Mouse (Mus musculus) liver, embryonic 14.5 days (tissue): ENCODE measurements around the gene Arap1. TPM values are rescaled to one million over a fixed set of nuclear protein-coding genes. Genes with fewer than 3 reads are reported as not detected.
A peak's percentile ranks its signal among the peaks of the same experiment; 100 is the strongest.

Source experiments
- ATAC-seq: fragments of 200-750 bp; cut with Nextera tagmentation; 2 replicates; pipeline ENCODE4 v1.8.0; 2017; ENCODE audit warnings: moderate number of reproducible peaks, mild to moderate bottlenecking, moderate library complexity; ENCODE audit not compliant: insufficient read depth
- DNase-seq, 3 experiments: peaks; one replicate each; pipeline ENCODE4 v3.0.0-alpha.2; 2012 to 2013; ENCODE audit warnings: low read depth in 3 of 3, low spot score in 3 of 3
- H3K27ac ChIP-seq: fragments of 300-500 bp; sonication (generic); 2 replicates; pipeline ENCODE4 v1.5.1; 2014; ENCODE audit warnings: moderate library complexity, mild to moderate bottlenecking, control low read depth, inconsistent platforms
- H3K27me3 ChIP-seq: fragments of 300-500 bp; sonication (generic); 2 replicates; pipeline ENCODE4 v1.6.1; 2014; ENCODE audit warnings: mild to moderate bottlenecking, low read length, moderate library complexity; ENCODE audit not compliant: control insufficient read depth, insufficient read depth
- H3K36me3 ChIP-seq: fragments of 300-500 bp; sonication (generic); replicated peaks from 2 replicates; pipeline ENCODE4 v1.6.1; 2014; ENCODE audit warnings: low read depth; ENCODE audit not compliant: control insufficient read depth, insufficient read depth
- H3K4me1 ChIP-seq, 2 experiments: fragments of 200-500 bp in 1 of 2; fragments of 300-500 bp in 1 of 2; sonication (generic) in 1 of 2; replicated peaks; 2 replicates each; pipeline ENCODE4 v1.6.1; 2012 to 2014; ENCODE audit warnings: antibody characterized with exemption in 1 of 2, inconsistent platforms in 1 of 2, low read length in 1 of 2; ENCODE audit not compliant: control insufficient read depth in 2 of 2, insufficient read depth in 2 of 2
- H3K4me2 ChIP-seq: fragments of 300-500 bp; sonication (generic); 2 replicates; pipeline ENCODE4 v1.6.1; 2014; ENCODE audit warnings: low read depth, mild to moderate bottlenecking, control low read depth, moderate library complexity
- H3K4me3 ChIP-seq, 2 experiments: fragments of 200-500 bp in 1 of 2; fragments of 300-500 bp in 1 of 2; sonication (generic) in 1 of 2; 2 replicates each; pipeline ENCODE4 v1.5.1; 2012 to 2014; ENCODE audit warnings: low read depth in 2 of 2, low read length in 2 of 2, mild to moderate bottlenecking in 2 of 2, control low read depth in 1 of 2, inconsistent platforms in 1 of 2, moderate library complexity in 1 of 2; ENCODE audit not compliant: insufficient read depth in 1 of 2
- H3K9ac ChIP-seq: fragments of 300-500 bp; sonication (generic); replicated peaks from 2 replicates; pipeline ENCODE4 v1.6.1; 2014; ENCODE audit warnings: mild to moderate bottlenecking, control low read depth, moderate library complexity
- H3K9me3 ChIP-seq: fragments of 300-500 bp; sonication (generic); 2 replicates; pipeline ENCODE4 v1.6.1; 2016; ENCODE audit warnings: low read length, mixed read lengths; ENCODE audit not compliant: control insufficient read depth
- CTCF ChIP-seq: IDR thresholded peaks from 2 replicates; pipeline ENCODE4 v1.5.1; 2016; ENCODE audit warnings: antibody characterized with exemption, low read depth, control low read depth
- EP300 ChIP-seq: IDR thresholded peaks from 2 replicates; pipeline ENCODE4 v1.6.1; 2016; ENCODE audit warnings: antibody characterized with exemption, low read depth
- WGBS: fragments of 180-500 bp; shearing (Covaris S2); extraction: QIAGEN DNeasy Blood & Tissue Kit; methylation state at CpG from one replicate; pipeline ENCODE4 v1.1.7; 2014; ENCODE audit not compliant: insufficient replicate concordance; 5-methylcytosine and 5-hydroxymethylcytosine counted together
- polyA plus RNA-seq, 2 experiments: library from polyadenylated mRNA; depleted of rRNA in 1 of 2; stranded (reverse) in 1 of 2; unstranded in 1 of 2; fragments of >200 nt; fragmentation: Nextera tagmentation in 1 of 2; extraction: Ambion mirVana in 1 of 2; gene quantifications; 2 replicates each; pipeline versions ENCODE4 v1.2.1 to v1.2.3; 2012 to 2014

Arap1 gene
- polyA plus RNA-seq, 2 experiments: 13.7 to 13.9 TPM

DNA sequence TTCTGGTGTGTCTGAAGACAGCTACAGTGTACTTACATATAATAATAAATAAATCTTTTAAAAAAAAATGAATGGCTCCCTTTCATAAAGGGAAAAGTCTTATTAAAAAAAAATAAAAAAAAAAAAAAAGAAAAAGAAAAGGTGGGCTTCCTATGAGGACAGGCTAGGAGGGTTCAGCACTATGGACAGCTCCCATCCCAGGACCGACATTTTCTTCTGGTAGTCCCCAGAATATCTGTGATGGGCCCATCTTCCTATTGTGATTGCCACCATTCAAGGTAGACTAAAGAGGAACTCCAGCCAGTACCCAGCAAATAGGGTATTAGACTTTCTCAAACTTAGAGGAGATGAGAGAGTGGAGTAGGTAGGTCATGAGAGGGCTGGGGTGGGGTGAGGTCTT lies 90.0 kb downstream of the Arap1 start:
- Histone ChIP-seq H3K36me3 (no peaks in the 10 kb centered on the region), H3K27ac (no peak overlapping the region), H3K4me1 (no peaks in the 10 kb centered on the region), H3K4me3 (no peak overlapping the region), H3K9me3 (no peaks in the 10 kb centered on the region), H3K9ac (no peak overlapping the region), H3K4me2 (no peak overlapping the region), H3K27me3 (no peaks in the 10 kb centered on the region)
- TF ChIP-seq EP300 (no peak), CTCF (no peak)
- ATAC-seq (no peak), DNase-seq (no peak)
- 0% methylated on average over 1 of the region's 1 CpGs for WGBS

DNA sequence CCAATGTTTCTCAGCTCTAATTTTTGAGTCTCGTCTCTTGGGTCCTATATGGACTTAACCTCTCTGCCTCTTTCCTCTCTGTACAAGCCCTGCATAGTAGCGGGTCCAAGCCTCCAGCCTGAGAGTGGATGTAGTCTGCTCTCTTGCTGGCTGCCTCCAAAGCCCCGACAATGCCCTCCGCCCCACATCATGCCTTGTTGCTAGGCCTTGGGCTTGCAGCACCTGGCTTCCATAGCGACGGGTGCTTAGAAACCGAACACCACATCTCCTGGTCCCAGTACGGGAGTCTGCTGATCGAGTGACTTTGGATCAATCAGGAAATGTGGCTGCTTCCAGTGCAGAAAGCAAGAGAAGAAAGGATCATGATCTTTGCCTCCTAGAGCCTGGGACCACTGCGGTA lies 95.2 kb downstream of the Arap1 start:
- no peak overlapping the region for H3K4me2 ChIP-seq
- no peak for ATAC-seq
- no peak for DNase-seq

DNA sequence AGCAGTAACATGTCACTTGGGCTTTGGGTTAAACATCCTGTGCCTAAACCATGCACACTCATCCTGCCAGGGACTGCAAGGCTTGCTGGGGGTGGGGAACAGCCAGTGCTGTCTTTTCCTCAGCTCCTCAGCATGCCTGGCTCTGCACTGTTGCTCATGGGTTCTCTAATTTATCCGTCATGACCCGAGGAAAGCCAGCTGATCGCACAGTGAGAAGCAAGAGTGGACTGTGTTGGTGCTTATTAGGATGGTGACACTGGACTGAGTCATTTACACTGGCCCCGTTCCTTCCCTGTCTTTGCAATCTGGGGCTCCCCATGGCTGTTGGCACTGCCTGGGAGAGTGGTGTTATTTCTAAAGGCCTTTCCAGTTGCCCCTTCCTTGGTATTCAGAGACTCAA lies 96.3 kb downstream of the Arap1 start:
- no peaks in the 10 kb centered on the region for H3K27me3 ChIP-seq
- ATAC-seq (no peak), DNase-seq (no peak)
- no peak for TF ChIP-seq EP300
- TF ChIP-seq CTCF: no peak
- H3K9ac ChIP-seq: no peak overlapping the region
- WGBS: 67% methylated on average over 4 of the region's 4 CpGs
- no peaks in the 10 kb centered on the region for H3K4me1 ChIP-seq
- no peaks in the 10 kb centered on the region for H3K36me3 ChIP-seq
- H3K9me3 ChIP-seq: no peaks in the 10 kb centered on the region
- no peak overlapping the region for H3K4me2 ChIP-seq
- H3K4me3 ChIP-seq: no peak overlapping the region
- no peak overlapping the region for H3K27ac ChIP-seq

More for the DNA sequence above, 95.2 kb downstream of the Arap1 start:
- Histone ChIP-seq H3K27me3 (no peaks in the 10 kb centered on the region), H3K27ac (no peak overlapping the region), H3K9me3 (no peaks in the 10 kb centered on the region), H3K4me3 (no peak overlapping the region), H3K9ac (no peak overlapping the region), H3K36me3 (no peaks in the 10 kb centered on the region), H3K4me1 (no peaks in the 10 kb centered on the region)
- TF ChIP-seq CTCF (no peak), EP300 (no peak)
- 66% methylated on average over 10 of the region's 10 CpGs for WGBS

DNA sequence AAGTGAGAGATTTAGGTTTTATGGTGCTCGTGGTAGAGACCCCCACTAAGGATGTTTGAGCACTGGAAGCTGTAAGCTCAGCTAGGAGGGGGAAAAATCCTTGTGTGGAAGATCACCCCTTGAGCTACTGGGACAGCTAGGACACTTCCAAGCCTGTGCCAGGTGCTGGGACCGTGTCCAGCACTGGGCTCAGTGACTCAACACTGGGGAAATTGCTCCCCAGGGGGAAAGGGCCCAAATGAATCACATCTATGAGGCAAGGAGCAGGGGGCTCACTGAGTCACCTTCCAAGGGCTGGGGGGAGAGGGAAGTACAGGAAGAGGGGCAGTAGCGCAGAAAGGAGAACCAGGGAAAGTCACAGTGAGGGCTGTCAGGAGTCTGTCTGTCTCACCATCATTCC lies 102.0 kb downstream of the Arap1 start:
- Histone ChIP-seq H3K27ac (no peak overlapping the region), H3K9me3 (no peaks in the 10 kb centered on the region), H3K4me2 (no peak overlapping the region), H3K9ac (no peak overlapping the region), H3K4me1 (no peaks in the 10 kb centered on the region), H3K4me3 (no peak overlapping the region), H3K27me3 (peaks cover 21% of the 10 kb centered on the region), H3K36me3 (no peaks in the 10 kb centered on the region)
- WGBS: 20% methylated on average over 3 of the region's 3 CpGs
- no peak for DNase-seq
- TF ChIP-seq CTCF: no peak
- no peak for TF ChIP-seq EP300
- ATAC-seq: no peak

DNA sequence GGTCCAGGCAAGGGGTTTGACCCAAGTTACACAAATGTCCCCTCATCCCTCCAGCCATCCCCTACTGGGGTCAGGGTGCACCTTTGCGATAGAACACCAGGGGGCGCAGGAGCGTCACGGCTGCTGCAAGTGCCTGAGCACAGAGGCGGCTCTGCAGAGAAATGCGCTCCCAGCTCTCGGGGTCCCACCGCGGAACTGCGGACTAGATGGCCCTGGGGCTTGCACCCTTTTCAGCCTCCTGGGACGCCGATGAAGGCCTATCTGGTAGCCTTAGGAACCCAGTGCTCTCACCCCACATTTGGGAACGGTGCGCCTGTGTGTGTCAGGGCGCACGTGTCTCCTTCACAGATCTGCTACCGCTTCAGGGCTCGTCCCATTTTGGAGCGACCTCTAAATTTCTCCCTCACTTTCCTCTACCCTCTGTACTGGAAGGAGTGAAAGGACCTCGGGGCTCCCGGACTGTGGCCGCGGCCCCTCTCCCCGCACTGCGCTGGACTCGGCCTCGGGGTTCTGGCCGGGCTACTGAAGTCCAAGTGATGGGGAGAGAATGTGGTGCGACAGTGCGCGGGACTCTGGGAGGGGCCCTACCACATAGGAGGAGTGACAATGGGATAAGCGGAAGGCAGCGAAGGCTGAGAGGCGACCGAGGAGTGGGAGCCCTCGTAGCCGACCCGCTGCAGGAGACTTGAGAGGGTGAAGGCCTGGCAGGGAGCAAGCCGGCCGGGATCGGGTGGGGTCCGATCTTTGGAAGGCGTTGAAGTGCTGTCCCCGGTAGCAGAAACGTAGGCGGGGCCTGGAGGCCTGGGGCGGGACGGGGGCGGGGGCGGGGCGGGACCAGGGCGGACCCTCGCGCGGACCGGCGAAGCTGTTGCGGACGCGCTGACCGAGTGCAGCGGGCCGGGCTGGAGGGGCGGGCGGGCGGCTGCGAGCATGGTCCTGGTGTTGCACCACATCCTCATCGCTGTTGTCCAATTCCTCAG lies 102.8 kb downstream of the Arap1 start:
- H3K27ac ChIP-seq: no peak overlapping the region
- WGBS: under 1% methylated on average over 65 of the region's 68 CpGs
- TF ChIP-seq CTCF (peak; percentile 97), EP300 (no peak)

More for the DNA sequence above, 102.8 kb downstream of the Arap1 start:
- no peaks in the 10 kb centered on the region for H3K4me1 ChIP-seq
- no peak overlapping the region for H3K9ac ChIP-seq
- peak overlapping the region; percentile 36 to 51 for H3K4me3 ChIP-seq
- H3K9me3 ChIP-seq: no peaks in the 10 kb centered on the region
- DNase-seq (peak; percentile 30 to 45 (median 31)), ATAC-seq (peak; percentile 64)
- H3K27me3 ChIP-seq: peaks cover 21% of the 10 kb centered on the region
- no peaks in the 10 kb centered on the region for H3K36me3 ChIP-seq
- H3K4me2 ChIP-seq: peak overlapping the region; percentile 57
